In the genomic region with DNA sequence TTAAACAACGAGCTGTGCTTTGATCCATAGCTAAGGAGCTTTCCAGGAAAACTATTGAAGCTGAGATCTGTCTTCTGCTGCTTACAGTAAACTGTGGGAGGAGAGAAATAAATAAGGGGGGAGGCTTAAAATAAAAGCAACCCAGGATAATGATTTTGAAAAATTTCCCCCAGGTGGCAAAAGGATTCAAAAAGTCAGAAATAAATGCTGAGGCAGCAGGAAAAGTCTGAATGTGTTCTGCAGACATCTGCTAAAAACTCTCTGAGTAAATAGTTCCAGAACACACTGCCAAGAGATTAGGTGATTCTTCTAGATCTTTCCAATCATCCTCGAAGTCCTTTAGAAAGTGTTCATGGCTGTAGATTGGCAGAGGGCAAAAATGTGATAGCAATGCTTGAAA, we compare ENCODE assay signal across 32 mouse cellular contexts.
"Had no signal": no experiment of that assay in that cellular context is flagged by ENCODE, and none has a peak within 500 bp of the region (broad histone marks: within the 10 kb centered on the region; RNA-seq: fewer than 3 reads in every experiment).

No protein-coding gene starts in this region.

- H3K4me1 ChIP-seq: heart, embryonic 10.5 days; heart, embryonic 12.5 days; heart, embryonic 13.5 days; heart, embryonic 15.5 days; hindbrain, embryonic 10.5 days; hindbrain, embryonic 12.5 days; hindbrain, embryonic 13.5 days; hindbrain, embryonic 15.5 days; intestine, embryonic 15.5 days; kidney, embryonic 15.5 days had no signal

- H3K27ac ChIP-seq: heart, embryonic 10.5 days; heart, embryonic 13.5 days; heart, embryonic 15.5 days; hindbrain, embryonic 10.5 days; hindbrain, embryonic 12.5 days; hindbrain, embryonic 13.5 days; hindbrain, embryonic 14.5 days; hindbrain, embryonic 15.5 days; hindbrain, postnatal 0 days; intestine, embryonic 15.5 days; kidney, embryonic 15.5 days; kidney, postnatal 0 days; layer of hippocampus, adult 2 months; left cerebral cortex, adult 2 months had no signal

- DNase-seq: heart, postnatal 10 days; heart, postnatal 14 days; heart, postnatal 36 days; heart, postnatal 4 days; kidney, adult 11 months; kidney, adult 18-20 months; kidney, adult 2 months; kidney, adult 8-10 months; kidney, adult 9 months; kidney, postnatal 10 days; kidney, postnatal 14 days; kidney, postnatal 25 days; kidney, postnatal 36 days; kidney, postnatal 4 days; layer of hippocampus, adult 9-11 months; layer of hippocampus, postnatal 36 days had no signal

- H3K36me3 ChIP-seq: heart, embryonic 10.5 days; heart, embryonic 12.5 days; heart, embryonic 13.5 days; heart, embryonic 15.5 days; hindbrain, embryonic 10.5 days; hindbrain, embryonic 12.5 days; hindbrain, embryonic 13.5 days; hindbrain, embryonic 15.5 days; intestine, embryonic 15.5 days; kidney, embryonic 15.5 days had no signal

- H3K9ac ChIP-seq: heart, embryonic 12.5 days; heart, embryonic 13.5 days; heart, embryonic 15.5 days; hindbrain, embryonic 12.5 days; hindbrain, embryonic 13.5 days; hindbrain, embryonic 14.5 days; hindbrain, embryonic 15.5 days; intestine, embryonic 15.5 days; kidney, embryonic 15.5 days had no signal

- H3K9me3 ChIP-seq: heart, embryonic 10.5 days; heart, embryonic 12.5 days; heart, embryonic 13.5 days; heart, embryonic 15.5 days; hindbrain, embryonic 10.5 days; hindbrain, embryonic 12.5 days; hindbrain, embryonic 13.5 days; hindbrain, embryonic 15.5 days; intestine, embryonic 15.5 days; kidney, embryonic 15.5 days had no signal

- H3K4me3 ChIP-seq: heart, embryonic 10.5 days; heart, embryonic 12.5 days; heart, embryonic 13.5 days; heart, embryonic 15.5 days; hindbrain, embryonic 10.5 days; hindbrain, embryonic 12.5 days; hindbrain, embryonic 13.5 days; hindbrain, embryonic 15.5 days; intestine, embryonic 15.5 days; kidney, embryonic 15.5 days; layer of hippocampus, adult 2 months; left cerebral cortex, adult 2 months had no signal

- H3K27me3 ChIP-seq: heart, embryonic 12.5 days; heart, embryonic 13.5 days; heart, embryonic 15.5 days; hindbrain, embryonic 12.5 days; hindbrain, embryonic 13.5 days; hindbrain, embryonic 15.5 days; intestine, embryonic 15.5 days; kidney, embryonic 15.5 days had no signal

- H3K4me2 ChIP-seq: heart, embryonic 11.5 days; heart, embryonic 12.5 days; heart, embryonic 13.5 days; heart, embryonic 15.5 days; hindbrain, embryonic 12.5 days; hindbrain, embryonic 13.5 days; hindbrain, embryonic 14.5 days; hindbrain, embryonic 15.5 days; intestine, embryonic 15.5 days; kidney, embryonic 15.5 days had no signal
